Mouse (Mus musculus) lung, embryonic 14.5 days (tissue): ENCODE results near the gene Gm28308. TPM values are rescaled to one million over a fixed set of nuclear protein-coding genes. Genes with fewer than 3 reads are reported as not detected.

ENCODE experiments used
- ATAC-seq: fragments of 200-750 bp; cut with Nextera tagmentation; 2 replicates; pipeline ENCODE4 v1.8.0; 2017; ENCODE audit warnings: mild to moderate bottlenecking, moderate TSS enrichment, moderate library complexity; ENCODE audit not compliant: insufficient read depth
- DNase-seq: peaks from one replicate; pipeline ENCODE4 v3.0.0-alpha.2; 2015
- H3K27ac ChIP-seq: fragments of 300-500 bp; sonication (generic); 2 replicates; pipeline ENCODE4 v1.5.1; 2014; ENCODE audit warnings: low read depth, mild to moderate bottlenecking, moderate library complexity
- H3K27me3 ChIP-seq: fragments of 300-500 bp; sonication (generic); 2 replicates; pipeline ENCODE4 v1.6.1; 2014; ENCODE audit warnings: low read length, control low read depth; ENCODE audit not compliant: insufficient read depth
- H3K36me3 ChIP-seq: fragments of 300-500 bp; sonication (generic); 2 replicates; pipeline ENCODE4 v1.6.1; 2014; ENCODE audit warnings: control low read depth; ENCODE audit not compliant: insufficient read depth
- H3K4me1 ChIP-seq: fragments of 300-500 bp; sonication (generic); 2 replicates; pipeline ENCODE4 v1.6.1; 2014; ENCODE audit warnings: antibody characterized with exemption, control low read depth; ENCODE audit not compliant: insufficient read depth
- H3K4me2 ChIP-seq: fragments of 300-500 bp; sonication (generic); 2 replicates; pipeline ENCODE4 v1.6.1; 2014; ENCODE audit warnings: mild to moderate bottlenecking
- H3K4me3 ChIP-seq: fragments of 300-500 bp; sonication (generic); 2 replicates; pipeline ENCODE4 v1.5.1; 2014; ENCODE audit warnings: low read depth, low read length
- H3K9ac ChIP-seq: fragments of 300-500 bp; sonication (generic); 2 replicates; pipeline ENCODE4 v1.6.1; 2014
- H3K9me3 ChIP-seq: fragments of 300-500 bp; sonication (generic); 2 replicates; pipeline ENCODE4 v1.6.1; 2016; ENCODE audit warnings: low read depth, low read length, control low read depth
- CTCF ChIP-seq: IDR thresholded peaks from 2 replicates; pipeline ENCODE4 v1.5.1; 2016; ENCODE audit warnings: antibody characterized with exemption, low read depth
- WGBS: fragments of 180-500 bp; shearing (Covaris S2); extraction: QIAGEN DNeasy Blood & Tissue Kit; methylation state at CpG from one replicate; pipeline ENCODE4 v1.1.7; 2014; 5-methylcytosine and 5-hydroxymethylcytosine counted together
- polyA plus RNA-seq: library from polyadenylated mRNA; unstranded; fragments of >200 nt; fragmentation: Nextera tagmentation; extraction: Ambion mirVana; gene quantifications from 2 replicates; pipeline ENCODE4 v1.2.1, GENCODE M21; 2014

The Gm28308 gene
- polyA plus RNA-seq, 1 experiment from 2014 or later = not detected

DNA sequence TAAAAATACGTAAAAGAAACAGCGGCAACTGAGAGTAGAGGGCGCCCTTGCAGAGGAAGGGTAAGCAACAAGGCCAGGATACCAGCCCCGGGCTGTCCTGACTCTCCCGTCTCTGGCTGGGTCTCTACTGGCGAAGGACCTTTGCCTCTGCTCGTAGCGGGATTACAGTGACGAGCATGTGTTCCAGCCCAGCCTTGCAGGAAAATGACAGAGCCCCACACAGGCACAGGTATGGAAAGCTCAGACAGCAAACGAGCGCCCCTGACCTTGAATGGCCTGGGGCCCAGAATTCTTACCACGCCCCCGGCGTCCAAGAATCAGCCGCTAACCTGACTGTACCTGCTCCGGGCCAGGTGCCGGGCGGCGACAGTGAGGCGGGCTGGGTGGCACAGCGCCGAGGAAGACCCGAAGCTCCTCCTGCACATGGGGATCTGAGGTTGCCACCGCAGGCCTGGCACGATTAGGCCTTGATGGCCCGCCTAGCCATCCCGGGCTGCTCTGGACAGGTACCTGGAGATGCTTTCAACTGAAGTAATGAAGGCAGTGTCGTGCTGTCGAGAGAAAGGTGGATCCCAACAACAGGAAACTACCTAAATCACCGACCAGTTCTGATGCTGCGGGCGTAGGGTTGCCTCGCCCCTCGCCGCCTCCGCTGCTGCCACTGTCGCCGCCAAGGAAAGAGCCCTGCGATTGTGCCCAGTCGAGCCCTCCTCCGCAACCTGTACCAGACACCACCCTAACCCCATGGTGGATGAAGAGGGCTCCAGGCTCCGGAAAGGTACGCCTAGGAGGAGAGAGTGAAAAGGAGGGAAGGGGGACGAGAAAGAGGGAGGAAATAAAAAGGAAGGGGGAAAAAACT lies 16.6 kb upstream of the Gm28308 start:
- no peak overlapping the region for H3K27ac ChIP-seq
- 2% methylated on average over 44 of the region's 44 CpGs for WGBS

DNA sequence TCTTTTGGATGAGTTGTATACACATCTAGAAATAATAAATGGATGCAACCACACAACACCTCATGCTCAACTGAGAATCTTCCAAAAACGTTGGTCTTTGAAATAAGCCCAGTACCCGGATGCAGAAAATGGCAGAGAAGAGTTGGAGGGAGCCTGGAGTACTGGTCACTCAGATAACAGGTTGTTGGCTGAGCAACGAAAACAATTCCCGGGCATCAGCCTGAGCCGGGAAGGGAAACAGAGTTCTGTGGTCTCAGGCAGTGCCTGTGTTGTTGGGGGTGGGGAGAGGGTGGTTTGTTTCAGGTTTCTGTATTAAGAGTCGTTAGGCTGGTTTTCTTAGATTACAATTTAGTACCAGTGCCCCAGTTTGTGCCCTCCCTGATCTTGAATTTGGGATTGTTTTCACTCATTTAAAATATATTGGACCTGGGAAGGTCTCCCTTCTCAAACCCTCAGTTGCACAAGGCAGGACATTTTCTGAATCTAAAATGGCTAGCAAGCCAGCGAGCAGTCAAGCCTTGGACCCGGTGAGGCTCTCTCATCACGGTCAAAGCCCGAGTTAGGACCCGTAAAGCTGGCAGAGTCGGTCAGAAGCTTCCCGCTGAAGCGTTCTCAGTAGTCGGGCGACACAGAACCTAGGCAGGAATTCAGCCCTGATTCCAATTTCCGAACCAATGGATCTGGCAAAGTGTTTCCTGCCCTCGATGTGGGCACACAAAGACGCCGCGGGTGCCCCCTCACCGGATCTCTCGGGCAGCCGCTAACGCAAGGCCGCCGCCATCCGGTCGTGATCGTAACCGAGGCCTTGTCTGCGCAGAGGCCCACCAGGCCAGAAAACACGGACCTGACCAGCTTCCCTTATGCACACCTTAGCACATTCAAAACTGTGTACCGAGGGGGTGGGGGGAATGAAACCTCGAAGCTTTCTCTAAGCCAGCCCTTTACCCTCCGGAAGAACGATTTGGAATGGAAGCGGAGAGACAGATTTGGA lies 15.6 kb upstream of the Gm28308 start:
- H3K36me3 ChIP-seq = no peaks in the 10 kb centered on the region
- ATAC-seq (no peak), DNase-seq (peak; percentile 47)
- H3K4me1 ChIP-seq = no peaks in the 10 kb centered on the region
- H3K4me2 ChIP-seq = peak overlapping the region; percentile 10; the same call in 1 of the 2 replicates
- 2% methylated on average over 38 of the region's 38 CpGs for WGBS
- no peak overlapping the region for H3K27ac ChIP-seq
- no peak; the same call in 1 of the 2 replicates for TF ChIP-seq CTCF
- no peak overlapping the region for H3K4me3 ChIP-seq
- H3K27me3 ChIP-seq = peaks cover 99% of the 10 kb centered on the region
- H3K9me3 ChIP-seq = no peaks in the 10 kb centered on the region
- H3K9ac ChIP-seq = no peak overlapping the region

More for the DNA sequence above, 16.6 kb upstream of the Gm28308 start:
- Histone ChIP-seq H3K36me3 (no peaks in the 10 kb centered on the region), H3K9ac (no peak overlapping the region), H3K4me1 (no peaks in the 10 kb centered on the region), H3K4me2 (no peak overlapping the region; the same call in 1 of the 2 replicates), H3K4me3 (peak overlapping the region; percentile 6; the same call in 1 of the 2 replicates), H3K9me3 (no peaks in the 10 kb centered on the region), H3K27me3 (peaks cover 99% of the 10 kb centered on the region)
- no peak for TF ChIP-seq CTCF
- ATAC-seq (no peak), DNase-seq (no peak)

DNA sequence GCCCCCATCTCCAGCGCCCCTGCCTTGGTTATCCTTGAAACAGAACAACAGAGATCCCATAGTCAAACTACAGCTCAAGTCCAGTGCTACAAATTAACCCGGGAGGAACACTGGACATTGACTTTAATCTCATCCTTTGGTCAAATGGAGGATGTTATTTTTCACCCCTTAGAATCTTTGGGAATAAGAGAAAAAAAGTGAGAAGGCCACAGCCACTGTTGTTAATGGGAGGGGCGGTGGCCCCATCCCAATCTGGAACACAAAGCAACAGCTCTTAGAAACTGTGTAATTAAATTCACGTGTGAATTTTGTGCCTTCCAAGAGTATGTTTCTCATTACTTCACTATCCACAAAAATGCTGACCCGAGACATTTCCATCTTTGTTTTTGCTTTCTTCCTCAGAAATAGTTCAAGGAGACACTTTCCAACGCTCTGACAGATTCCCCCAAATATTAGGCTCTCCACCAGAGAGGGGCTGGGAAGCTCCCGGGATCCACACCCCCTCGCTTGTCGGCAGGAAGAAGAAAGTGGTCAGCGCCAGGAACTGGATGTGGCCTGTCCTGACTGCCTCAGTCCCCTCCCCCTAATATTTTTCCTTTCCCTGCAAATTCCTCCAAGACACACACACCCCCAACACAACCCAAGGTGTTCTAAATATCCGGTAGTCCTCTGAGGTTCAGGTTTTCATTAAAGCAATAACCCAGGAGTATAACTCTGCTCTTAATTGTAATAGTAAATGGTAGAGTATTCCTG lies 14.5 kb upstream of the Gm28308 start:
- Histone ChIP-seq H3K27ac (no peak overlapping the region), H3K4me3 (no peak overlapping the region), H3K9me3 (no peaks in the 10 kb centered on the region), H3K36me3 (no peaks in the 10 kb centered on the region), H3K27me3 (peaks cover 99% of the 10 kb centered on the region), H3K4me2 (no peak overlapping the region), H3K9ac (no peak overlapping the region), H3K4me1 (no peaks in the 10 kb centered on the region)
- WGBS = 3% methylated on average over 11 of the region's 11 CpGs
- no peak for DNase-seq
- TF ChIP-seq CTCF = no peak
- ATAC-seq = no peak

DNA sequence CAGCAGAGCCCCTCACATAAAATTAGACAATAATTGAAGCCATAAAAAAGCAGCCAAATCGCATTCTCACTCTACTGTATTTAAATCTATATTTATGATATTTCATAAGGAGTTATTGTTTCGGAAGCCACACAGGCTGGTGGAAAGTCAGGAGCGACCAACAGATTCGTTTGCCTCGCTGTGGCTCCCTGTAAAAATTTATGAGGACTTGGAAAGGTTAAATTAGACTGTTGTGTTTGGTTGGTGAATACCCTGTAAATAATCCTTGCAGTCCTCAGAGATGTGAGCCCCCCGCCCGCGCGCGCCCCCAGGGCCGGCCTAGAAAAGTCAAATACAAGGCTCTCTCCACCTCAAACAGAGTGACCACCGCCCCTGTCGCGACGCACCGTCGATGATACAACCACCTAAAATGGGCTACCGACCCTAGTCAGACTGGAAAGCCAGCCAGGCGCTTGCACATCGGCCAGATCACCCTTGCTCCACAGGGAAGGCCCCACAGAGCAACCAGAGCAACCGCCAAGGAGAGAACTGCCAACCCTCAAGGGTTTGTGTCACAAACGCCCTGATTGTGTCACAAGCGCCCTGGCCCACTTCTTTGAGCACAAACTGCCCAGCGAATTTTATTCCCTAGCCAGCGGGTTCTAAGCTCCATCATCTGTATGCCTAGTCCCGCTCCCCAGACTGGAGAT lies 13.6 kb upstream of the Gm28308 start:
- Histone ChIP-seq H3K27me3 (peaks cover 99% of the 10 kb centered on the region), H3K4me2 (no peak overlapping the region; the same call in 1 of the 2 replicates), H3K4me3 (no peak overlapping the region), H3K9ac (no peak overlapping the region), H3K36me3 (no peaks in the 10 kb centered on the region), H3K9me3 (no peaks in the 10 kb centered on the region), H3K4me1 (no peaks in the 10 kb centered on the region), H3K27ac (no peak overlapping the region)
- WGBS = 4% methylated on average over 26 of the region's 26 CpGs
- no peak for TF ChIP-seq CTCF
- no peak for DNase-seq
- ATAC-seq = no peak

DNA sequence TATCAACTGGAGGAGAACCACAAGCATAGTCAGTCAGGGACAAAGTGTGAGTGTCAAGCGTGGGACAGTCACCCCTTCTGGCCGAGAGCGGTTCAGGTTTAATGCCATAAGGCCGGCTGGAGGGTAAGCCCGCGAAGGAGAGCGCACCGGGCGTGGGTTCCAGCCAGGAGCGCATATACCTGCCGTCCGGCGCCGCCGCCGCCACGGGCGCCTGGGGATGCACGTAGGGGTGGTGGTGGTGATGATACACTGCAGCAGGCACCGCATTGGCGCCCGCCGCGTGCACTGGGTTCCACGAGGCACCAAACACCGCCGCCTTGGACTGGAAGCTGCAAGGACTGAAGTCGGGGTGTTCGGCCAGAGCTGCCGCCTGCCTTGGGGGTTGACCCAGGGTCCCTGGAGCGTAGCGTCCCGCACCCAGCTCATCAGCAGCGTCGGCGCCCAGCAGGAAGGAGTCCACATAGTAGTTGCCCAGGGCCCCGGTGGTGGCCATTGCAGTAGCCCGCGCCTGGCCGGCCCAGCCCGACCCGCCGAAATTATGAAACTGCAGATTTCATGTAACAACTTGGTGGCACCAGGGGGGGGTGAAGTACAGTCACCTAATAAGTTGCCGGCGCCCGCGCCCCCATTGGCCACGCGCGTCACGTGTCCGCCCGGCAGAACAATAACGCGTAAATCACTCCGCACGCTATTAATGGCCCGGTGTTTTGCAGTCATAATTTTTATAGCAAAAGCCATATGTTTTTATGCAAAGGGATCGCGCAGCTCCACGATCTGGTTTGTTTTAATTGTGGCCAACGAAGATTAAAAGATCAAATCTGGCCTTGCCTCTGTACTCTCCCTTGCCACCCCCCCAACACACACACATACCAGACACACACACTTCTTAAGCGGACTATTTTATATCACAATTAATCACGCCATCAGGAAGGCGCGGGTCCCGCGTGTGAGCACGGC lies 12.8 kb upstream of the Gm28308 start:
- DNase-seq (no peak), ATAC-seq (no peak)
- TF ChIP-seq CTCF = no peak
- Histone ChIP-seq H3K9me3 (no peaks in the 10 kb centered on the region), H3K9ac (no peak overlapping the region), H3K4me2 (peak overlapping the region; percentile 45), H3K27ac (no peak overlapping the region), H3K36me3 (no peaks in the 10 kb centered on the region), H3K4me1 (no peaks in the 10 kb centered on the region), H3K4me3 (peak overlapping the region; percentile 25), H3K27me3 (peaks cover 100% of the 10 kb centered on the region)
- WGBS = 2% methylated on average over 69 of the region's 69 CpGs
